Mouse (Mus musculus) liver, embryonic 14.5 days (tissue): Measurements from ENCODE around the gene 2300003K06Rik.

Experiments used
- CTCF ChIP-seq: IDR thresholded peaks from 2 replicates; pipeline ENCODE4 v1.5.1; 2016; ENCODE audit warnings: antibody characterized with exemption, low read depth, control low read depth
- EP300 ChIP-seq: IDR thresholded peaks from 2 replicates; pipeline ENCODE4 v1.6.1; 2016; ENCODE audit warnings: antibody characterized with exemption, low read depth

- TF ChIP-seq CTCF (no peak), EP300 (no peak)
These were observed 13.6 kb upstream of the 2300003K06Rik start, which contains the start of gene Krtap4-16 for GRCm38 (mm10) chr11:99851508-99851907.
